Comparison of ENCODE assay signal across 11 mouse cellular contexts in the genomic region with DNA sequence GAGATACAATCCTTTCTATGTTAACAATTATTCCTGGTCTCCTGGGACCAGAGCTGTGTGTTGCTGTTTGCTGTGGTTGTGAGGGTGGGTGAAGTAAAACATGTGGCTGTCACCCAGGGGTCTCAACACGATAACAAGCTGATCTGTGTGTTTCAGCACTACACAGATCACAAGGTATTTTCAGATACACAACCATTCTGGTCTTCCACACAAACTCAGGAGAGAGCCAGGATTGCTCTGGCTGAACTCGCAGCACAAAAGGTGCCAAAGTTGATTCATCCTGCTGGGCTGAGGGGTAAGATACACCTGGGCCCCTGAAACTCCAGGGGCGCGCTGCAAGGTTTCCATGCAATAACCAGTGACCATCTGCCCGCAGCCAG. TPM values are rescaled to one million over a fixed set of nuclear protein-coding genes. Genes with fewer than 3 reads are reported as not detected.
DNase-seq lines count a peak whose midpoint lies in the region; ATAC-seq and TF ChIP-seq lines count a peak whose summit lies in the region.
"Had no signal": no experiment of that assay in that cellular context is flagged by ENCODE, and none has a peak within 500 bp of the region (broad histone marks: within the 10 kb centered on the region; RNA-seq: fewer than 3 reads in every experiment).

No protein-coding gene starts in this region.

- H3K4me2 ChIP-seq in intestine, embryonic 16.5 days (ENCODE audit: low read depth, low read length), result peak overlapping the region; percentile 97
- peak overlapping the region; percentile 79 for H3K4me2 ChIP-seq in neural tube, embryonic 13.5 days

- peaks cover 78% of the 10 kb centered on the region for H3K36me3 ChIP-seq in forebrain, embryonic 10.5 days (replicated peaks)
- H3K36me3 ChIP-seq in intestine, embryonic 16.5 days (ENCODE audit: control insufficient read depth, insufficient read depth, low read length), result no peaks in the 10 kb centered on the region
- H3K36me3 ChIP-seq in neural tube, embryonic 13.5 days, result no peaks in the 10 kb centered on the region

- no peak for DNase-seq in left cerebral cortex, adult 2 months (ENCODE audit: extremely low spot score in 1 of 2, low spot score in 2 of 2)
- no peak for DNase-seq in left cerebral cortex, adult 9 months (ENCODE audit: low spot score in 2 of 2)
- DNase-seq in forebrain, embryonic 10.5 days (ENCODE audit: extremely low spot score, low spot score), result no peak
- DNase-seq in left cerebral cortex, postnatal 4 days, result no peak
- DNase-seq in gastrocnemius, postnatal 36 days, result no peak
- no peak for DNase-seq in layer of hippocampus, adult 9-11 months
- DNase-seq: cerebellum, adult 9-10 months; thymus, postnatal 25 days had no signal

- no peaks in the 10 kb centered on the region for H3K9me3 ChIP-seq in forebrain, embryonic 10.5 days
- no peaks in the 10 kb centered on the region for H3K9me3 ChIP-seq in intestine, embryonic 16.5 days (ENCODE audit: control insufficient read depth, low read length)
- H3K9me3 ChIP-seq in neural tube, embryonic 13.5 days, result no peaks in the 10 kb centered on the region

- peaks cover 42% of the 10 kb centered on the region for H3K27me3 ChIP-seq in forebrain, embryonic 10.5 days (ENCODE audit: poor library complexity, severe bottlenecking)
- peaks cover 25% of the 10 kb centered on the region for H3K27me3 ChIP-seq in intestine, embryonic 16.5 days (replicated peaks; ENCODE audit: control insufficient read depth, insufficient read depth, low read length)
- peaks cover 16% of the 10 kb centered on the region for H3K27me3 ChIP-seq in neural tube, embryonic 13.5 days

- intact Hi-C loops in left cerebral cortex, adult 2 months (cut with DNase I), result loop anchor here (5.0 kb wide), 1 partner anchor 51 kb away; no protein-coding TSS in a partner anchor
- intact Hi-C loops in left cerebral cortex, postnatal 4 days (cut with DNase I), result no loop called here
- intact Hi-C loops in gastrocnemius, postnatal 36 days (cut with DNase I), result no loop called here

- H3K27ac ChIP-seq in left cerebral cortex, adult 2 months, result peak overlapping the region; percentile 76
- H3K27ac ChIP-seq in forebrain, embryonic 10.5 days, result peak overlapping the region; percentile 88
- H3K27ac ChIP-seq in intestine, embryonic 16.5 days (ENCODE audit: low read length), result no peak overlapping the region
- 0 out of 2 replicates have a peak overlapping the region, but pooled peaks have one; percentile 34 for H3K27ac ChIP-seq in neural tube, embryonic 13.5 days (replicated peaks)

- 24% methylated on average over 5 of the region's 5 CpGs for WGBS in forebrain, embryonic 10.5 days
- 8% methylated on average over 5 of the region's 5 CpGs for WGBS in intestine, embryonic 16.5 days
- WGBS in neural tube, embryonic 13.5 days, result 19% methylated on average over 5 of the region's 5 CpGs

- H3K4me1 ChIP-seq in forebrain, embryonic 10.5 days, result peaks cover 25% of the 10 kb centered on the region
- H3K4me1 ChIP-seq in intestine, embryonic 16.5 days (ENCODE audit: control insufficient read depth, insufficient read depth, low read length), result peaks cover 7% of the 10 kb centered on the region; the same call in 1 of the 2 replicates
- peaks cover 17% of the 10 kb centered on the region for H3K4me1 ChIP-seq in neural tube, embryonic 13.5 days (replicated peaks)

- peak overlapping the region; percentile 43 for H3K4me3 ChIP-seq in left cerebral cortex, adult 2 months
- peak overlapping the region; percentile 59 for H3K4me3 ChIP-seq in forebrain, embryonic 10.5 days
- peak overlapping the region; percentile 51 for H3K4me3 ChIP-seq in intestine, embryonic 16.5 days (ENCODE audit: low read length)
- H3K4me3 ChIP-seq in neural tube, embryonic 13.5 days, result peak overlapping the region; percentile 57
- H3K4me3 ChIP-seq: myocyte had no signal

- no peak for TF ChIP-seq CTCF in left cerebral cortex, adult 2 months (IDR thresholded peaks at IDR 0.05)

- ATAC-seq in intestine, embryonic 16.5 days, result no peak
- 0 out of 2 replicates have a peak, but pooled peaks have one; percentile 4 for ATAC-seq in neural tube, embryonic 13.5 days (ENCODE audit: low read depth)

- peak overlapping the region; percentile 43 for H3K9ac ChIP-seq in intestine, embryonic 16.5 days (ENCODE audit: low read depth, low read length)
- H3K9ac ChIP-seq in neural tube, embryonic 13.5 days, result peak overlapping the region; percentile 79

RNA-seq across cellular contexts. Expression of a gene that starts 54.5 kb away (rescaled TPM):
- total RNA-seq in left cerebral cortex, adult 2 months (2021), result 100 to 1,000 TPM; 111 to 119 TPM
- polyA plus RNA-seq in forebrain, embryonic 10.5 days (2016; fragmentation: Nextera tagmentation; extraction: Ambion mirVana), result 7.7 and 8.3 TPM in 2 replicates
- polyA plus RNA-seq in intestine, embryonic 16.5 days (2015; fragmentation: Nextera tagmentation; extraction: Ambion mirVana), result 0.27 and 0.37 TPM in 2 replicates
- polyA plus RNA-seq in neural tube, embryonic 13.5 days (2015; fragmentation: Nextera tagmentation; extraction: Ambion mirVana), result 2.3 and 2.5 TPM in 2 replicates
- total RNA-seq in left cerebral cortex, postnatal 4 days (2021), result 10 to 100 TPM; 40.6 to 44.8 TPM
- total RNA-seq in gastrocnemius, postnatal 36 days (2021), result 1 to 10 TPM; 1.2 to 1.6 TPM

Comparison
In these comparisons a context has a peak if more than half of its experiments do, and no peak if none do; other contexts are left out.
1. RNA of a gene that starts 54.5 kb away (total RNA-seq): 111 to 119 TPM in left cerebral cortex, adult 2 months and 40.6 to 44.8 TPM in left cerebral cortex, postnatal 4 days; 1.2 to 1.6 TPM in gastrocnemius, postnatal 36 days; every median in the first group is over 10 times any median in the second.
2. Peak in every context shown above with its lines, with median percentiles within 50 percentile points of each other: H3K4me3 ChIP-seq.